Mouse (Mus musculus) MEL (cell line): ENCODE measurements at regions not wholly inside any gene's neighbourhood (a gene's known extent, or its start where the extent isn't known, plus 50 kb on each side); places are given as distances from the start of the nearest gene placed in this dataset.

ENCODE experiments used
- DNase-seq: peaks from one replicate; pipeline ENCODE4 v3.0.0; 2011; ENCODE audit warnings: low read depth, low spot score
- H3K27ac ChIP-seq: 2 replicates; pipeline ENCODE4 v1.5.1; 2012; ENCODE audit warnings: low read depth, mild to moderate bottlenecking, control low read depth, low read length, moderate library complexity; ENCODE audit not compliant: control insufficient read depth
- H3K27me3 ChIP-seq, 2 experiments: fragments of 150-350 bp in 1 of 2; sonication (generic) in 1 of 2; 2 replicates each; pipeline ENCODE4 v1.6.1; 2012; ENCODE audit warnings: low read length in 2 of 2, mild to moderate bottlenecking in 2 of 2, improper control_type of control experiment in 1 of 2, moderate library complexity in 1 of 2; ENCODE audit not compliant: insufficient read depth in 2 of 2, control insufficient read depth in 1 of 2
- H3K36me3 ChIP-seq, 2 experiments: 2 replicates each; pipeline ENCODE4 v1.6.1; 2012 to 2014; ENCODE audit warnings: low read length in 2 of 2, improper control_type of control experiment in 1 of 2, inconsistent platforms in 1 of 2, mild to moderate bottlenecking in 1 of 2; ENCODE audit not compliant: insufficient read depth in 2 of 2, control insufficient read depth in 1 of 2
- H3K4me1 ChIP-seq, 2 experiments: fragments of 150-350 bp in 1 of 2; sonication (generic) in 1 of 2; 2 replicates each; pipeline ENCODE4 v1.6.1; 2012; ENCODE audit warnings: low read length in 2 of 2, improper control_type of control experiment in 1 of 2, mild to moderate bottlenecking in 1 of 2; ENCODE audit not compliant: insufficient read depth in 2 of 2, control insufficient read depth in 1 of 2
- H3K4me3 ChIP-seq, 2 experiments: fragments of 150-350 bp in 1 of 2; sonication (generic) in 1 of 2; 2 replicates each; pipeline ENCODE4 v1.5.1; 2012; ENCODE audit warnings: low read depth in 2 of 2, low read length in 2 of 2, mild to moderate bottlenecking in 2 of 2, moderate library complexity in 2 of 2, control low read depth in 1 of 2, improper control_type of control experiment in 1 of 2; ENCODE audit not compliant: control insufficient read depth in 1 of 2, insufficient read depth in 1 of 2
- H3K79me2 ChIP-seq: 2 replicates; pipeline ENCODE4 v1.6.1; 2012; ENCODE audit warnings: mild to moderate bottlenecking, low read length, moderate library complexity; ENCODE audit not compliant: control insufficient read depth, poor library complexity, insufficient read depth
- H3K9ac ChIP-seq: 2 replicates; pipeline ENCODE4 v1.6.1; 2012; ENCODE audit warnings: low read depth, mild to moderate bottlenecking, control low read depth, low read length, moderate library complexity; ENCODE audit not compliant: control insufficient read depth, poor library complexity, severe bottlenecking
- H3K9me3 ChIP-seq: fragments of 150-350 bp; sonication (generic); replicated peaks from 2 replicates; pipeline ENCODE4 v1.6.1; 2012; ENCODE audit warnings: mild to moderate bottlenecking, low read length, improper control_type of control experiment, moderate library complexity; ENCODE audit not compliant: insufficient read depth
- E2F4 ChIP-seq: IDR thresholded peaks from 2 replicates; pipeline ENCODE4 v1.6.1; 2011; ENCODE audit warnings: low read depth, low read length, improper control_type of control experiment, borderline replicate concordance
- ELF1 ChIP-seq: IDR thresholded peaks from 2 replicates; pipeline ENCODE4 v1.6.1; 2014; ENCODE audit warnings: low read depth, mild to moderate bottlenecking, inconsistent platforms, low read length, improper control_type of control experiment, moderate library complexity
- EP300 ChIP-seq, 2 experiments: IDR thresholded peaks; 2 replicates each; pipeline ENCODE4 v1.6.1; 2011; ENCODE audit warnings: improper control_type of control experiment in 2 of 2, low read length in 2 of 2, low read depth in 1 of 2, mild to moderate bottlenecking in 1 of 2
- ETS1 ChIP-seq: IDR thresholded peaks from 2 replicates; pipeline ENCODE4 v1.6.1; 2012; ENCODE audit warnings: low read depth, mild to moderate bottlenecking, inconsistent platforms, low read length, improper control_type of control experiment, moderate library complexity
- GABPA ChIP-seq: IDR thresholded peaks from 2 replicates; pipeline ENCODE4 v1.6.1; 2012; ENCODE audit warnings: low read depth, mild to moderate bottlenecking, inconsistent platforms, low read length, improper control_type of control experiment, moderate library complexity
- JUND ChIP-seq: IDR thresholded peaks from 2 replicates; pipeline ENCODE4 v1.6.1; 2011; ENCODE audit warnings: low read depth, mild to moderate bottlenecking, improper control_type of control experiment, low read length
- KAT2A ChIP-seq: conservative IDR thresholded peaks from 2 replicates; pipeline ENCODE4 v1.6.1; 2012; ENCODE audit warnings: low read depth, low read length, improper control_type of control experiment, inconsistent platforms
- MAX ChIP-seq: IDR thresholded peaks from 2 replicates; pipeline ENCODE4 v1.6.1; 2011; ENCODE audit warnings: low read length, improper control_type of control experiment
- MXI1 ChIP-seq: IDR thresholded peaks from 2 replicates; pipeline ENCODE4 v1.6.1; 2011; ENCODE audit warnings: mild to moderate bottlenecking, low read depth, low read length, improper control_type of control experiment
- NELFE ChIP-seq: IDR thresholded peaks from 2 replicates; pipeline ENCODE4 v1.6.1; 2011; ENCODE audit warnings: low read depth, low read length, improper control_type of control experiment
- NRF1 ChIP-seq: IDR thresholded peaks from 2 replicates; pipeline ENCODE4 v1.6.1; 2014; ENCODE audit warnings: low read depth, mild to moderate bottlenecking, inconsistent platforms, low read length, improper control_type of control experiment, moderate library complexity; ENCODE audit not compliant: poor library complexity, insufficient read depth, severe bottlenecking
- POLR2A ChIP-seq, 2 experiments: IDR thresholded peaks; 2 replicates each; pipeline ENCODE4 v1.6.1; 2011 to 2012; ENCODE audit warnings: low read length in 2 of 2, mild to moderate bottlenecking in 2 of 2, control low read depth in 1 of 2, improper control_type of control experiment in 1 of 2, low read depth in 1 of 2, moderate library complexity in 1 of 2; ENCODE audit not compliant: control insufficient read depth in 1 of 2, insufficient read depth in 1 of 2, poor library complexity in 1 of 2
- POLR2AphosphoS5 ChIP-seq: IDR thresholded peaks from 2 replicates; pipeline ENCODE4 v1.6.1; 2012; ENCODE audit warnings: low read depth, borderline replicate concordance, mild to moderate bottlenecking, inconsistent platforms, low read length, moderate library complexity, mixed read lengths
- RAD21 ChIP-seq: IDR thresholded peaks from 2 replicates; pipeline ENCODE4 v1.6.1; 2011; ENCODE audit warnings: mild to moderate bottlenecking, low read depth, low read length, improper control_type of control experiment
- RCOR1 ChIP-seq: IDR thresholded peaks from 2 replicates; pipeline ENCODE4 v1.6.1; 2012; ENCODE audit warnings: low read depth, mild to moderate bottlenecking, inconsistent platforms, low read length, improper control_type of control experiment
- SIN3A ChIP-seq: IDR thresholded peaks from 2 replicates; pipeline ENCODE4 v1.6.1; 2012; ENCODE audit warnings: low read length, improper control_type of control experiment, inconsistent platforms
- SMC3 ChIP-seq: IDR thresholded peaks from 2 replicates; pipeline ENCODE4 v1.6.1; 2011; ENCODE audit warnings: low read depth, low read length, improper control_type of control experiment
- TAL1 ChIP-seq: IDR thresholded peaks from 2 replicates; pipeline ENCODE4 v1.6.1; 2012; ENCODE audit warnings: mild to moderate bottlenecking, inconsistent platforms, low read length, moderate library complexity, mixed read lengths
- TBP ChIP-seq: IDR thresholded peaks from 2 replicates; pipeline ENCODE4 v1.8.0; 2011; ENCODE audit warnings: low read depth, low read length, improper control_type of control experiment
- TCF12 ChIP-seq: IDR thresholded peaks from 2 replicates; pipeline ENCODE4 v1.6.1; 2014; ENCODE audit warnings: low read depth, mild to moderate bottlenecking, inconsistent platforms, low read length, improper control_type of control experiment, moderate library complexity
- UBTF ChIP-seq: IDR thresholded peaks from 2 replicates; pipeline ENCODE4 v1.6.1; 2012; ENCODE audit warnings: low read depth, mild to moderate bottlenecking, inconsistent platforms, low read length, improper control_type of control experiment, moderate library complexity, borderline replicate concordance; ENCODE audit not compliant: insufficient read depth
- USF1 ChIP-seq: IDR thresholded peaks from 2 replicates; pipeline ENCODE4 v1.6.1; 2014; ENCODE audit warnings: low read depth, mild to moderate bottlenecking, inconsistent platforms, low read length, improper control_type of control experiment, moderate library complexity
- USF2 ChIP-seq, 2 experiments: IDR thresholded peaks; 2 replicates each; pipeline ENCODE4 v1.6.1; 2011 to 2012; ENCODE audit warnings: improper control_type of control experiment in 2 of 2, low read length in 2 of 2, borderline replicate concordance in 1 of 2, inconsistent platforms in 1 of 2, low read depth in 1 of 2, mild to moderate bottlenecking in 1 of 2; ENCODE audit not compliant: insufficient read depth in 1 of 2
- ZKSCAN1 ChIP-seq: IDR thresholded peaks from 2 replicates; pipeline ENCODE4 v1.6.1; 2012; ENCODE audit warnings: low read depth, mild to moderate bottlenecking, inconsistent platforms, low read length, improper control_type of control experiment, moderate library complexity

DNA sequence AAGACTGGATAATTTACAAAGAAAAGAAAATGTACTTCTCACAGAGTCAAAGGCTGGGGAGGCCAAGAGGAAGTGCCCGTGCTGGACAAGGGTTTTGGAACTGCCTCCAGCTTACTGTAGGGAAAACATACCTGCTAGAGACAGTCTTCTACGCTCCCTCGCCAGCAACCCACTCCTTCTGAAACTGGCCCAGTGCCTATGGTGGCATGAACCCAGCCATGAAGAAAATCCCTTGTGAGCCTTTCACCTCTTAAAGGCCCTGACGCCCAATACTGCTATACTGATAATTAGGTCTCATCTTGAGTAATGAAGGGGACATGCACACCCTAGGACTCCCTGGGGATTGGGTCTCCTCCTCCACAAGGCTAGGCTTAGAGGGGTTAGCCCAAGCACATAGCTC, 76.6 kb upstream of the Syt6 start:
- no peaks in the 10 kb centered on the region; a peak in 1 of 4 replicates for H3K27me3 ChIP-seq
- no peak overlapping the region for H3K4me3 ChIP-seq
- no peaks in the 10 kb centered on the region for H3K4me1 ChIP-seq
- H3K9ac ChIP-seq, result no peak overlapping the region
- TF ChIP-seq TBP (no peak), USF1 (no peak), POLR2A (IDR thresholded peaks at IDR 0.05; ENCODE audit: control insufficient read depth in 1 of 2, insufficient read depth in 1 of 2, low read depth in 1 of 2, low read length in 2 of 2, poor library complexity in 1 of 2) (no peak)
- no peaks in the 10 kb centered on the region for H3K79me2 ChIP-seq
- H3K36me3 ChIP-seq, result no peaks in the 10 kb centered on the region
- no peaks in the 10 kb centered on the region for H3K9me3 ChIP-seq
- no peak overlapping the region for H3K27ac ChIP-seq
- DNase-seq, result no peak

DNA sequence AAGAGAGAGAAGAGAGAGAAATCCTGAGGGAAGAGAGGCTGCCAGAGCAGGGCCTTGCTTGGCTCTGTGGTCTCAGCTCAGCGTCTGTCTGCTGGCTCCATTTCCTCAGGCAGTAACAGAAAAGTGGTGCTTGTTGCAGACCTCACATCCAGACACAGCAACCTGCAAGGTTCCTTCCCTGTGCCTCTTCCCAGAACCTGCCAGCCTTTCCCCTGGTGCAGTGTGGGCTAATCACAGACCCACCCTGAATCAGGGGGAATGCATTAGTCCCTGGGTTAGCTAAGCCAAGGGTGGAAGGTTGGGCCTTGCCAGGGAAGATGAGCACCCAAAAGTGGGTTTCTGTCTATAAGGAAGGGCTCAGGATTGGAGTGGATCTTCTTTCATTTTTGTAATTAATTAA, 75.2 kb upstream of the Syt6 start:
- no peak for DNase-seq
- no peaks in the 10 kb centered on the region for H3K4me1 ChIP-seq
- TF ChIP-seq SMC3 (no peak), ETS1 (no peak), NRF1 (no peak), GABPA (no peak), EP300 (IDR thresholded peaks at IDR 0.05; ENCODE audit: low read depth in 1 of 2, low read length in 2 of 2) (no peak), KAT2A (no peak), E2F4 (no peak), ELF1 (no peak), NELFE (no peak), MAX (no peak), TAL1 (no peak), TCF12 (no peak), UBTF (no peak), TBP (no peak)
- TF ChIP-seq, all 39 proteins: peak for 0
- Histone ChIP-seq H3K36me3 (no peaks in the 10 kb centered on the region), H3K9ac (no peak overlapping the region), H3K4me3 (no peak overlapping the region), H3K9me3 (no peaks in the 10 kb centered on the region), H3K79me2 (no peaks in the 10 kb centered on the region), H3K27ac (no peak overlapping the region), H3K27me3 (no peaks in the 10 kb centered on the region; a peak in 1 of 4 replicates)

DNA sequence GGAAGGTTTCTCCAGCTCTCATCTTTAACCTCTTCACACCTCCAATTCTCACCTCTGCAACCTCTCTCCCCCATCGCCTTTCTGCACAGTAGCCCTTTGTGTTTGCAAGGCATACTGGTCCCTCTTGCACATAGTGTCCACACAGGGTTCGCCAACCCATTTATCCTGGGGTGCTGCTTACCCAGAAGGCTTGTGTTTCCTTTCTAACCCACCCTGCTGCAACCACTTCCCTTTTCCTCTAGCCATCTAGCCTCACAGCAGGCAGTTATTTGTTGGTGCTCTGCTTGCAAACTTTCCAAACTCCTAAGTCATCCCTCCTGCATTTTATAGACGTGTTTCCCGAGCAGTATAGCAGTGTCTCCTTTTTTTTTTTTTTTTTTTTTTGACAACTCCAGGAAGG, 74.7 kb upstream of the Syt6 start:
- TF ChIP-seq JUND, result no peak
- TF ChIP-seq ELF1, result no peak
- no peak for TF ChIP-seq TBP
- no peak for TF ChIP-seq KAT2A
- no peak for TF ChIP-seq E2F4
- no peak for TF ChIP-seq SIN3A
- no peak for TF ChIP-seq RAD21
- TF ChIP-seq ZKSCAN1, result no peak
- TF ChIP-seq SMC3, result no peak
- no peak for TF ChIP-seq MXI1
- no peak for TF ChIP-seq POLR2AphosphoS5
- TF ChIP-seq USF2 (IDR thresholded peaks at IDR 0.05; ENCODE audit: borderline replicate concordance in 1 of 2, insufficient read depth in 1 of 2, low read depth in 1 of 2, low read length in 2 of 2), result no peak
- no peak for TF ChIP-seq RCOR1
- Histone ChIP-seq H3K4me1 (no peaks in the 10 kb centered on the region), H3K4me3 (no peak overlapping the region), H3K9ac (no peak overlapping the region), H3K27me3 (no peaks in the 10 kb centered on the region; a peak in 1 of 4 replicates), H3K9me3 (no peaks in the 10 kb centered on the region), H3K27ac (no peak overlapping the region), H3K79me2 (no peaks in the 10 kb centered on the region), H3K36me3 (no peaks in the 10 kb centered on the region)
- no peak for DNase-seq
